Mouse (Mus musculus) MN1 (cell line): ENCODE results near the gene Sdk2.
A peak's percentile ranks its signal among the peaks of the same experiment; 100 is the strongest.

Experiments
- DNase-seq: peaks from one replicate; pipeline ENCODE4 v3.0.0-alpha.2; 2016; ENCODE audit warnings: low spot score

The Sdk2 gene

GRCm38 (mm10) chr11:113740100-113740499 lies 326.7 kb downstream of the Sdk2 start:
- no peak for DNase-seq

- DNase-seq = no peak
These were observed 327.6 kb downstream of the Sdk2 start for GRCm38 (mm10) chr11:113739213-113739612.

GRCm38 (mm10) chr11:113737912-113738311 lies 328.9 kb downstream of the Sdk2 start:
- no peak for DNase-seq

GRCm38 (mm10) chr11:113737553-113737854 lies 329.3 kb downstream of the Sdk2 start:
- no peak for DNase-seq

- no peak for DNase-seq
These were observed 329.8 kb downstream of the Sdk2 start for GRCm38 (mm10) chr11:113736848-113737552.

GRCm38 (mm10) chr11:113735151-113735550 lies 331.7 kb downstream of the Sdk2 start:
- DNase-seq = no peak

- DNase-seq = peak; percentile 56
These were observed 333.0 kb downstream of the Sdk2 start for GRCm38 (mm10) chr11:113733631-113734364.

- no peak for DNase-seq
These were observed 334.8 kb downstream of the Sdk2 start for GRCm38 (mm10) chr11:113731945-113732612.

- DNase-seq = no peak
These were observed 336.0 kb downstream of the Sdk2 start for GRCm38 (mm10) chr11:113730879-113731278.

GRCm38 (mm10) chr11:113729917-113730316 lies 336.9 kb downstream of the Sdk2 start:
- no peak for DNase-seq

GRCm38 (mm10) chr11:113729239-113729638 lies 337.6 kb downstream of the Sdk2 start:
- DNase-seq = no peak

- no peak for DNase-seq
These were observed 338.9 kb downstream of the Sdk2 start for GRCm38 (mm10) chr11:113727992-113728391.

- no peak for DNase-seq
These were observed 339.6 kb downstream of the Sdk2 start for GRCm38 (mm10) chr11:113726994-113727888.
